Mouse (Mus musculus) liver, embryonic 11.5 days (tissue): ENCODE data around the gene Dzip1. TPM values are rescaled to one million over a fixed set of nuclear protein-coding genes. Genes with fewer than 3 reads are reported as not detected.

Experiments
- ATAC-seq: fragments of 200-750 bp; cut with Nextera tagmentation; replicated peaks from 2 replicates; pipeline ENCODE4 v1.8.0; 2017; ENCODE audit warnings: moderate number of reproducible peaks, mild to moderate bottlenecking, moderate TSS enrichment, moderate library complexity; ENCODE audit not compliant: low FRiP score
- DNase-seq: peaks from one replicate; pipeline ENCODE4 v3.0.0-alpha.2; 2017; ENCODE audit warnings: low spot score
- H3K27ac ChIP-seq: fragments of 300-500 bp; sonication (generic); 2 replicates; pipeline ENCODE4 v1.5.1; 2014; ENCODE audit warnings: mild to moderate bottlenecking, low read depth, low read length, control low read depth
- H3K27me3 ChIP-seq: fragments of 300-500 bp; sonication (generic); replicated peaks from 2 replicates; pipeline ENCODE4 v1.6.1; 2014; ENCODE audit warnings: low read length, mixed read lengths; ENCODE audit not compliant: control insufficient read depth, insufficient read depth
- H3K36me3 ChIP-seq: fragments of 300-500 bp; sonication (generic); 2 replicates; pipeline ENCODE4 v1.6.1; 2014; ENCODE audit warnings: mild to moderate bottlenecking, low read length, moderate library complexity, mixed read lengths; ENCODE audit not compliant: control insufficient read depth, insufficient read depth
- H3K4me1 ChIP-seq: fragments of 300-500 bp; sonication (generic); replicated peaks from 2 replicates; pipeline ENCODE4 v1.6.1; 2014; ENCODE audit warnings: low read length, mixed read lengths; ENCODE audit not compliant: control insufficient read depth, insufficient read depth
- H3K4me2 ChIP-seq: fragments of 300-500 bp; sonication (generic); 2 replicates; pipeline ENCODE4 v1.6.1; 2014; ENCODE audit warnings: mild to moderate bottlenecking, control low read depth, moderate library complexity
- H3K4me3 ChIP-seq: fragments of 300-500 bp; sonication (generic); 2 replicates; pipeline ENCODE4 v1.5.1; 2014; ENCODE audit warnings: low read depth, low read length, control low read depth
- H3K9ac ChIP-seq: fragments of 300-500 bp; sonication (generic); 2 replicates; pipeline ENCODE4 v1.6.1; 2014; ENCODE audit warnings: low read depth, low read length, control low read depth
- H3K9me3 ChIP-seq: fragments of 300-500 bp; sonication (generic); 2 replicates; pipeline ENCODE4 v1.6.1; 2016; ENCODE audit warnings: low read length, inconsistent platforms, mixed read lengths; ENCODE audit not compliant: control insufficient read depth
- WGBS: fragments of 180-500 bp; shearing (Covaris S2); extraction: QIAGEN DNeasy Blood & Tissue Kit; methylation state at CpG from one replicate; pipeline ENCODE4 v1.1.7; 2014; 5-methylcytosine and 5-hydroxymethylcytosine counted together
- polyA plus RNA-seq: library from polyadenylated mRNA; unstranded; fragments of >200 nt; fragmentation: Nextera tagmentation; extraction: Ambion mirVana; gene quantifications from 2 replicates; pipeline ENCODE4 v1.2.1, GENCODE M21; 2014

Dzip1 gene
- polyA plus RNA-seq, 1 experiment from 2014 or later, result 7.2 TPM

DNA sequence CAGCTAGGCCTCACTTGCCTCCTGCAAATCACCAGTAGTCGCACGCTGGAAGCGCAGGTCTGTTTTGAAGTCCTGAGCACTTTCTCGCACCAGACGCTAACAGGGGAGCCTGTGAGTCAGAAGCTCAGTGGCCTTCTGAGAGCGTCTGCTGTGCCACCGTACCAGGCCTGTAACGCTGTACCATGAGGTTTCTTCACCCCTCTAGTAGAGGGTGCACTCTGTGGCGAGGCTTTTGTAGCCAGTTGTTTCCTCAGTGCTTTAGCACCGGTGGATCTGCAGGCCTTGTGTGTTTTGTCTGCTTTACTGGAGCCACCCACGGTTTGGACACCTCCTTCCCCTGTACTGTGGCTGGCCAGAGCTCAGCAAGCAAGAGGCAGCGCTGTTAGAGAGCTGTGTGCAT is 16.8 kb upstream of the Dzip1 start:
- Histone ChIP-seq H3K4me1 (peaks cover 15% of the 10 kb centered on the region), H3K4me3 (no peak overlapping the region)
- WGBS, result 70% methylated on average over 12 of the region's 12 CpGs

DNA sequence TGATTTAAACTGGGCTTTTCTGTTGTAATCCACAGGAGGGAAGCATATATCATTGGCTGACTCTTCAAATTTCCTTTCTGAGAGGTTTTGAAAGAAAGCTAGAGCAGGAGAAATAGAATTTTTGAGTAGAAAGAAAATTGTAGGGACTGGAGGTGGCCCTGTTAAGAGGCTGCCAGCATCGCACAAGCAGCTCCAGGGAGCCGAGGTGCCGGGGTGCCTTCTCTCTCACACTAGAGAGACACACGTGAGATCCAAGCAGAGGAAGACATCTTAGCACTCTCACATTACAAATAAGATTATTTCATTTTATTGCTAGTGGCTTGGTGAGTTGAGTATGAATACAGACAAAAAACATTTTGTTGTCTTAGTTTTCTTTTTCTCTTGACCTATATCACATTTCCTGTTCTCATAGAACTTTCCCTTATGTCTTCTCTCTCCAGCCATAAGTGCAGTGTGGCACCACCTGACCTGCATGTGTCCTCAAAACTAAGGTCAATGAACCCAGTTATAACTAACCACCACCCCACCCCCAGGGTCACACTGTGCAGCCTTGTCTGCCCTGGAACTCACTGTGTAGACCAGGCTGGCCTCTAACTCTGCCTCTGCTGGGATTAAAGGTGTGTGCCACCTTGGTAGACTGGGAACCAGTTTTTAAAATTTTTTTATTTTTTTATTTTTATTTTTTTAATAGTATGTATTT is 15.7 kb upstream of the Dzip1 start:
- ATAC-seq (no peak), DNase-seq (no peak)
- Histone ChIP-seq H3K4me1 (peaks cover 23% of the 10 kb centered on the region), H3K36me3 (no peaks in the 10 kb centered on the region), H3K9ac (no peak overlapping the region), H3K9me3 (no peaks in the 10 kb centered on the region), H3K27me3 (no peaks in the 10 kb centered on the region), H3K4me2 (no peak overlapping the region), H3K27ac (no peak overlapping the region), H3K4me3 (no peak overlapping the region)
- WGBS, result 81% methylated on average over 4 of the region's 4 CpGs

More for the DNA sequence above, 16.8 kb upstream of the Dzip1 start:
- H3K27me3 ChIP-seq, result no peaks in the 10 kb centered on the region
- ATAC-seq, result no peak
- no peak overlapping the region; the same call in 1 of the 2 replicates for H3K9ac ChIP-seq
- no peaks in the 10 kb centered on the region for H3K36me3 ChIP-seq
- no peak overlapping the region for H3K27ac ChIP-seq
- no peak overlapping the region for H3K4me2 ChIP-seq
- no peaks in the 10 kb centered on the region for H3K9me3 ChIP-seq
- DNase-seq, result no peak

DNA sequence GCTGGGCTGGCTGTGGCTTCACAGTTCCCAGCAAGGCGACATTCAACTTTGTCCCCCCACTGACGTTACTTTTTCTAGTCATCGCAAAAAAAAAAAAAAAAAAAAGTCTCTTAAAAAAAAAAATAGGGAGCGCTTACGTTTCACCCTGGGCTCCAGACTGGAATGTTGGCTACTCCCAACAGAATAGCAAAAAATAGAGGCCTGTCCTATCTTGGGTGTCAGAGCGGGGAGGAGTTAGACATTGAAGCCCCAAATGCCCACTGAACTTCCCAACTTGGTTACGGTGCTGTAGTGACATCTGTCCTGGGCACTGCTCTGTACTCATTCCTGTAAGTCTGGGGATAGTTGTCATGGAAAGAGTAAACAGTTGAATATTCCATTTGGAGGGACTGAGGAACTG is 13.3 kb upstream of the Dzip1 start:
- Histone ChIP-seq H3K4me3 (peak overlapping the region; percentile 83), H3K4me2 (peak overlapping the region; percentile 74), H3K4me1 (peaks cover 23% of the 10 kb centered on the region), H3K27ac (peak overlapping the region; percentile 81; the same call in 1 of the 2 replicates), H3K27me3 (no peaks in the 10 kb centered on the region), H3K9ac (peak overlapping the region; percentile 85), H3K36me3 (no peaks in the 10 kb centered on the region), H3K9me3 (no peaks in the 10 kb centered on the region)
- WGBS, result 4% methylated on average over 7 of the region's 7 CpGs
- DNase-seq (no peak), ATAC-seq (no peak)

DNA sequence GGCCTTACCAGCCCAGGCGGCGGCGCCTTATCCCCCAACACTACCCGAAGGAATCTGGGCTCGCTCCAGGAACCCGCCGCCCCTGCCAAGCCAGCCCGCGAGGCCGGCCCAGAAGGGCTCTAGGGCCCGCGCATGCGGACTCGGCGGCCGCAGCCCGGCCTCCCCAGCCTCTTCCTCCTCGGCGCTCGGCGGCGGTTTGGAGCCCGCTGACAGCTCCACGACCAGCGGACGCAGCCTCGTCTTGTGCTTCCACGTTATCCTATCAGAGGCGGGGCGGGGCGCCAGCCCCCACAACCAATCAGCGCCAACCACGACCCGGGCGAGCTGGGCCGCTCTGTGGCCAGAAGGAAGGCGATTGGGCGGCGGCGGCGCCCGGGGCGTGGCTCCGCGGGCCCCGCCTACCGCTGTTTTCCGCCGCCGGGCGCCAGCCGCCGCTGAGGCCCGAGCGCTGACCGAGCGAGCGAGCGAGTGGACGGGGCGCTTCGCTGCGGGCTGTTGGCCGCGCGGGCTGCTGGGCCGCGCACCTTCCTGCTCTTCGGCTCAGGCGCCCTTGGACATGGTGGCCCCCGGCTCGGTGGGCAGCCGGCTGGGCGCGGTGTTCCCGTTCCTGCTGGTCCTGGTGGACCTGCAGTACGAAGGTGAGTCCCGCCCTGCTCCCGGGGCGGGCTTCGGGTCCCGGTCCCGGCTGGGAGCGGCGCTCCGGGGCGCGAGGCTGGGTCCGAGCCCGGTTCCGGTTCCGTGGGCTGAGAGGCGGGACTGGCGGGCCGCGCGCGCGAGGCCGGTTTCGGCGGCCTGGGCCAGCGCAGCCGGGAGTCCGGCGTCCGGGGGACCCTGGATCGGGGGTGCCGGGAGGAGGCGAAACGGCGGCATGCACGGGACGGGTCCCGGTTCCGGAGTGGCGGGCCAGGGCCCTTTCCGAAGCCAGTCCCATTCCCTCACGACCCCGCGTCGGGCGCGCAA is 12.6 kb upstream of the Dzip1 start, which contains the start of gene Dnajc3:
Gene Dnajc3 (plus strand): TSS at position 444 of the 960 bp plus-strand sequence.
- H3K27ac ChIP-seq, result peak within 1 kb of the TSS; percentile 81
- peak within 1 kb of the TSS; percentile 85 for H3K9ac ChIP-seq
- peaks cover 23% of the 10 kb centered on the region for H3K4me1 ChIP-seq
- no peaks in the 10 kb centered on the region for H3K36me3 ChIP-seq
- DNase-seq (peak; percentile 99), ATAC-seq (peak; percentile 99)
- peak within 1 kb of the TSS; percentile 83 for H3K4me3 ChIP-seq
- no peaks in the 10 kb centered on the region for H3K9me3 ChIP-seq
- WGBS, result under 1% methylated on average over 123 of the region's 124 CpGs
- peak within 1 kb of the TSS; percentile 74 for H3K4me2 ChIP-seq
- H3K27me3 ChIP-seq, result no peaks in the 10 kb centered on the region

DNA sequence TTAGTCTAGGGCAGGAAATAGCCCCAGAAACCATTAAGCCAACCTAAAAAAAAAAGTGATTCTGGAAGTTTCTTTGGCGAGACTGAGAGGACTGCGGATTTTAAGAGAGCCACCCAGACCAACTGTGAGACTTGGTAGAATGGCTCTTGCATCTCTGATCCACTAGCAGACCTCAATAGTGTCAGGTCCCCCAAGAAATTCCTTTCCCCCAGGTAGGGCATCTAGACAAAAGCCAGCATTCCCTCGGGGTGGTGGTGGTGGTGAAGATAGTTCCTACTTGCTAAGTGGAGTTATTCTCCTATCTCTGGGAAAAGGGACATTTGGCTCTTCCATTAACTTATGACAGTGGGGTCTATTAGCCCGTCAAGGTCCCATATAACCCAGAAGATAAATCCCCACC is 11.7 kb upstream of the Dzip1 start:
- Histone ChIP-seq H3K36me3 (no peaks in the 10 kb centered on the region), H3K9me3 (no peaks in the 10 kb centered on the region), H3K27me3 (no peaks in the 10 kb centered on the region), H3K4me3 (peak overlapping the region; percentile 83), H3K9ac (peak overlapping the region; percentile 67), H3K4me1 (peaks cover 23% of the 10 kb centered on the region), H3K4me2 (peak overlapping the region; percentile 71), H3K27ac (peak overlapping the region; percentile 33; the same call in 1 of the 2 replicates)
- DNase-seq (no peak), ATAC-seq (no peak)
- 21% methylated on average over 4 of the region's 4 CpGs for WGBS

DNA sequence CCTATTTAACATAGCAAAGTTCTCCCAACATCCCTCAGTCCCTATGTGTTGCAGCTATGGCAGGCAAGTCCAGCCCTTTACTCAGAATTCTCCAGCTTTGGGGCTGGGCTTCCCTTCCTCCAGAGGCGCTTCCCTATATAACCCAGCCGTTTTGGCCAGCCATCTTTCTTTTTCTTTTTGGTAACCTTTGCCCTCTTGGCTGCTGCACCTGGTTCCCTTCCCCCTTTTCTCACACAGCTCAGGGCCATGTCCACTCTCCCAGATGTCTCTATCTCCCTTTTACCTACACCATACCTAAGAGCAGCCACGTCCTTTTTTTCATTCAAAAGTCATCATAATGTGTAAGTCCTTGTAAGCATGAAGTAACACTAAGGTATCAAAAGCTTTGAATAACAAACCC is 11.0 kb upstream of the Dzip1 start:
- DNase-seq (no peak), ATAC-seq (no peak)
- no peaks in the 10 kb centered on the region for H3K36me3 ChIP-seq
- no peak overlapping the region for H3K27ac ChIP-seq
- no peak overlapping the region for H3K4me3 ChIP-seq
- H3K4me1 ChIP-seq, result peaks cover 21% of the 10 kb centered on the region
- H3K9ac ChIP-seq, result no peak overlapping the region
- WGBS, result 63% methylated on average over 3 of the region's 3 CpGs
- no peaks in the 10 kb centered on the region for H3K9me3 ChIP-seq
- peak overlapping the region; percentile 71; the same call in 1 of the 2 replicates for H3K4me2 ChIP-seq
- H3K27me3 ChIP-seq, result no peaks in the 10 kb centered on the region

DNA sequence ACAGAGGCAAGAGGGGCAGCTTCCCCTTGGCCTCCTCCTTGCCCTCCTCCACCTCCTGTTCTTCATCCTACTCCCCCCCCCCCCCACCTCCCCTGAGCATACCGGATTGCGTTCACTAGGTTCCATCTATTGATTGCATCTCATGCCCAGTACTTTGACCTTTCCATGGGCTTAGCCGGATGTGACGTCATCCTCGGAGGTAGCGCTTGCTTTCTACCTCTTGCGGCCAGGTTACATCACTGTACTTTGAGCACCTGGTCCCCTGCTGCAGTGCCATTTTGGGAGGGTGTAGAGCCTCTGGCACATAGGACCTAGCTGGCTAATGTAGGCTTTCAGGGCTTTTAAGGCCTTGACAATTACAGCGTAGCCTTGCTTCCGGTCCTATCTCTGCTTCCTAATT is 9.4 kb upstream of the Dzip1 start:
- WGBS, result 80% methylated on average over 9 of the region's 9 CpGs
- Histone ChIP-seq H3K4me2 (no peak overlapping the region), H3K36me3 (no peaks in the 10 kb centered on the region), H3K9ac (no peak overlapping the region), H3K4me3 (no peak overlapping the region), H3K9me3 (no peaks in the 10 kb centered on the region), H3K27me3 (no peaks in the 10 kb centered on the region), H3K4me1 (peaks cover 21% of the 10 kb centered on the region), H3K27ac (no peak overlapping the region)
- no peak for DNase-seq
- no peak for ATAC-seq

DNA sequence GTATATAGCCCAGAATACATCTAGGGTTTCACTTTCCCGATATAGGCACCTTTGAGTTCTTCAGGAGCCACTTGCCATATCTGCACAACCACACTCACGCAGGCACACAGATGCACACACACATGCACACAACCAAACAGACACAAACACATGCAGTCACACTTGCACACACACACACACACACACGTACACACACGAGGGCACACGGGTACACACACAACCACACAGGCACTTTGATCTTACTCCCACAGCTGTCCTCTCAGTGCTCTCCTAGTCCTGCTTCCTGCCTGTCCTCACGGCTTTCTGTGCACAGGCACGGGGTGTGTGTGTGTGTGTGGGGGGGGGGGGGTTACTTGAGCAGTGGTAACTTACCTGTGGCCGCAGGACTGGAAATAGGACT is 7.7 kb upstream of the Dzip1 start:
- 68% methylated on average over 8 of the region's 8 CpGs for WGBS
- no peak for ATAC-seq
- no peaks in the 10 kb centered on the region for H3K9me3 ChIP-seq
- 0 out of 2 replicates have a peak, but pooled peaks cover 4% of the 10 kb centered on the region for H3K27me3 ChIP-seq
- H3K4me3 ChIP-seq, result no peak overlapping the region
- no peak overlapping the region for H3K27ac ChIP-seq
- H3K9ac ChIP-seq, result no peak overlapping the region
- no peak for DNase-seq
- no peak overlapping the region for H3K4me2 ChIP-seq
- H3K36me3 ChIP-seq, result no peaks in the 10 kb centered on the region
- peaks cover 10% of the 10 kb centered on the region for H3K4me1 ChIP-seq
